Mouse (Mus musculus) spleen, adult 2 months (tissue): ENCODE measurements at regions not wholly inside any gene's neighbourhood (a gene's known extent, or its start where the extent isn't known, plus 50 kb on each side); places are given as distances from the start of the nearest gene placed in this dataset.

Experiments used
- CTCF ChIP-seq: fragments of 200-500 bp; IDR thresholded peaks from 2 replicates; pipeline ENCODE4 v1.5.1; 2011; ENCODE audit warnings: mild to moderate bottlenecking, inconsistent platforms; ENCODE audit not compliant: insufficient read depth, insufficient read length, insufficient replicate concordance; ENCODE audit errors: extremely low read depth
- POLR2A ChIP-seq: fragments of 200-500 bp; IDR thresholded peaks from 2 replicates; pipeline ENCODE4 v1.6.1; 2011; ENCODE audit warnings: low read depth, low read length, inconsistent platforms

- TF ChIP-seq CTCF (no peak), POLR2A (no peak)
Measured at GRCm38 (mm10) chr9:88255948-88256347, 71.0 kb upstream of the Nt5e start.
